Mouse (Mus musculus) stomach, embryonic 14.5 days (tissue): ENCODE results near the gene Serp1. TPM values are rescaled to one million over a fixed set of nuclear protein-coding genes. Genes with fewer than 3 reads are reported as not detected.

Experiments
- ATAC-seq: fragments of 200-750 bp; cut with Nextera tagmentation; 2 replicates; pipeline ENCODE4 v1.8.0; 2017; ENCODE audit warnings: low read depth, moderate TSS enrichment; ENCODE audit not compliant: insufficient number of reproducible peaks, insufficient read depth, low FRiP score
- H3K27ac ChIP-seq: fragments of 300-500 bp; sonication (generic); 2 replicates; pipeline ENCODE4 v1.5.1; 2014; ENCODE audit warnings: mild to moderate bottlenecking, low read length, moderate library complexity, mixed read lengths
- H3K27me3 ChIP-seq: fragments of 300-500 bp; sonication (generic); 2 replicates; pipeline ENCODE4 v1.6.1; 2014; ENCODE audit warnings: low read length, control low read depth, mixed read lengths; ENCODE audit not compliant: control insufficient read depth, insufficient read depth
- H3K36me3 ChIP-seq: fragments of 300-500 bp; sonication (generic); 2 replicates; pipeline ENCODE4 v1.6.1; 2014; ENCODE audit warnings: mild to moderate bottlenecking, control low read depth, low read length, moderate library complexity, mixed read lengths; ENCODE audit not compliant: control insufficient read depth, insufficient read depth
- H3K4me1 ChIP-seq: fragments of 300-500 bp; sonication (generic); 2 replicates; pipeline ENCODE4 v1.6.1; 2014; ENCODE audit warnings: low read length, control low read depth, mixed read lengths; ENCODE audit not compliant: control insufficient read depth, insufficient read depth
- H3K4me2 ChIP-seq: fragments of 300-500 bp; sonication (generic); replicated peaks from 2 replicates; pipeline ENCODE4 v1.6.1; 2014; ENCODE audit warnings: low read depth, low read length, control low read depth
- H3K4me3 ChIP-seq: fragments of 300-500 bp; sonication (generic); 2 replicates; pipeline ENCODE4 v1.5.1; 2014; ENCODE audit warnings: low read depth, low read length, control low read depth
- H3K9ac ChIP-seq: fragments of 300-500 bp; sonication (generic); replicated peaks from 2 replicates; pipeline ENCODE4 v1.6.1; 2014; ENCODE audit warnings: low read depth, mild to moderate bottlenecking, control low read depth, low read length, moderate library complexity, mixed read lengths
- H3K9me3 ChIP-seq: fragments of 300-500 bp; sonication (generic); 2 replicates; pipeline ENCODE4 v1.6.1; 2016; ENCODE audit warnings: low read depth, low read length, control low read depth; ENCODE audit not compliant: control insufficient read depth
- WGBS: fragments of 180-500 bp; shearing (Covaris S2); extraction: QIAGEN DNeasy Blood & Tissue Kit; methylation state at CpG from one replicate; pipeline ENCODE4 v1.1.7; 2014; 5-methylcytosine and 5-hydroxymethylcytosine counted together
- polyA plus RNA-seq: library from polyadenylated mRNA; unstranded; fragments of >200 nt; fragmentation: Nextera tagmentation; extraction: Ambion mirVana; gene quantifications from 2 replicates; pipeline ENCODE4 v1.2.1, GENCODE M21; 2014

Serp1 gene
- polyA plus RNA-seq, 1 experiment from 2014 or later: 119 TPM

DNA sequence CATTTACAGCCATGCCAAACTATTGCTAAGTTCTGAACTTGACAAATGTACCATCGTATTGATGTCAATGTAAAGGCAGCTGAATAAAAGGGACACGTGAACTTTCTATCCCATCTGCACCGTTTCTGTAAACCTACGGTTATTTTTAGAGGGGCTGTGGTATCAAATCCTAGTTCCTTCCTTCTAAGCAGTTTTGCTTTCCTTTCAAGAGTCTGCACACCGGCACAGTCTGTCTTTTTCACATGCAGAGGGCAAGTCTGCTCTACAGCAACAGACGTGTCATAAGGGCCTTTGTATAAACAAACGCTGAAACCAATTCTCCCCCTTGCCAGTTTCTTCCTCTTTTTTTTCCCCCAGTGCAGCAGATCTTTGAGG lies 9.1 kb downstream of the Serp1 start:
- Histone ChIP-seq H3K4me2 (no peak overlapping the region), H3K9me3 (no peaks in the 10 kb centered on the region), H3K27ac (no peak overlapping the region), H3K4me3 (no peak overlapping the region), H3K36me3 (peaks cover 5% of the 10 kb centered on the region; the same call in 1 of the 2 replicates), H3K27me3 (no peaks in the 10 kb centered on the region), H3K9ac (no peak overlapping the region), H3K4me1 (no peaks in the 10 kb centered on the region)
- no peak for ATAC-seq
- WGBS: 40% methylated on average over 7 of the region's 7 CpGs

- H3K27ac ChIP-seq: no peak overlapping the region
- no peaks in the 10 kb centered on the region for H3K4me1 ChIP-seq
- no peak overlapping the region for H3K9ac ChIP-seq
- WGBS: 58% methylated on average over 1 of the region's 1 CpGs
- H3K27me3 ChIP-seq: no peaks in the 10 kb centered on the region
- H3K9me3 ChIP-seq: no peaks in the 10 kb centered on the region
- H3K36me3 ChIP-seq: no peaks in the 10 kb centered on the region
- ATAC-seq: no peak
- no peak overlapping the region for H3K4me3 ChIP-seq
- H3K4me2 ChIP-seq: no peak overlapping the region
Observed at GRCm38 (mm10) chr3:58515947-58516601, 9.6 kb downstream of the Serp1 start.

DNA sequence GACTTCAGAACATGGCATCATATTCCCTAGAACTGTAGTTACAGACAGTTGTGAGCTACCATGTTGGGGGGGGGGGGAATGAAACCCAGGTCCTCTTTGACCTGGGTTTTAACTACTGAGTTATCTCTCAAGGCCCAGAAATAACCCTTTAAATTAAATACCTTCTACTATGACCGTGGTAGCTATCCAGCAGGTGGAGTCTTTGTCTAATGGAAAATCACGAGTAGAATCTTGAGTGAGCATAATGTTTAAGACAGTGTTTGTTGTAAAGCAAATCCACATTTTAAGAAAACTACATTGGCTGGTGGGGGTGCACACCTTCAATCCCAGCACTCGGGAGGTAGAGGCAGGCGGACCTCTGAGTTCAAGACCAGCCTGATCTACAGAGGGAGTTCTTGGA lies 12.2 kb downstream of the Serp1 start:
- Histone ChIP-seq H3K4me2 (no peak overlapping the region), H3K9me3 (no peaks in the 10 kb centered on the region), H3K27ac (no peak overlapping the region), H3K27me3 (no peaks in the 10 kb centered on the region), H3K36me3 (no peaks in the 10 kb centered on the region), H3K4me3 (no peak overlapping the region), H3K9ac (no peak overlapping the region), H3K4me1 (no peaks in the 10 kb centered on the region)
- no peak for ATAC-seq
- WGBS: 81% methylated on average over 4 of the region's 4 CpGs

GRCm38 (mm10) chr3:58512740-58513139 lies 13.0 kb downstream of the Serp1 start:
- WGBS: 57% methylated on average over 3 of the region's 3 CpGs
- no peak overlapping the region for H3K4me3 ChIP-seq
- no peak overlapping the region for H3K9ac ChIP-seq
- ATAC-seq: no peak
- H3K4me1 ChIP-seq: no peaks in the 10 kb centered on the region
- H3K27ac ChIP-seq: no peak overlapping the region
- H3K36me3 ChIP-seq: no peaks in the 10 kb centered on the region
- H3K4me2 ChIP-seq: no peak overlapping the region
- H3K9me3 ChIP-seq: no peaks in the 10 kb centered on the region
- no peaks in the 10 kb centered on the region for H3K27me3 ChIP-seq

GRCm38 (mm10) chr3:58511581-58511980 lies 14.1 kb downstream of the Serp1 start:
- Histone ChIP-seq H3K36me3 (no peaks in the 10 kb centered on the region), H3K27me3 (no peaks in the 10 kb centered on the region), H3K9me3 (no peaks in the 10 kb centered on the region), H3K4me1 (no peaks in the 10 kb centered on the region), H3K27ac (no peak overlapping the region), H3K4me2 (no peak overlapping the region), H3K9ac (no peak overlapping the region), H3K4me3 (no peak overlapping the region)
- no peak for ATAC-seq

- 86% methylated on average over 7 of the region's 7 CpGs for WGBS
- H3K36me3 ChIP-seq: no peaks in the 10 kb centered on the region
- no peak overlapping the region for H3K4me3 ChIP-seq
- H3K27ac ChIP-seq: no peak overlapping the region
- no peak overlapping the region for H3K4me2 ChIP-seq
- no peaks in the 10 kb centered on the region for H3K9me3 ChIP-seq
- no peaks in the 10 kb centered on the region for H3K27me3 ChIP-seq
- ATAC-seq: no peak
- no peaks in the 10 kb centered on the region for H3K4me1 ChIP-seq
- no peak overlapping the region for H3K9ac ChIP-seq
Observed at GRCm38 (mm10) chr3:58508020-58508750, 17.5 kb downstream of the Serp1 start.

GRCm38 (mm10) chr3:58504676-58505075 lies 21.0 kb downstream of the Serp1 start:
- H3K27ac ChIP-seq: no peak overlapping the region
- H3K4me1 ChIP-seq: no peaks in the 10 kb centered on the region
- no peak for ATAC-seq
- H3K9me3 ChIP-seq: no peaks in the 10 kb centered on the region
- H3K36me3 ChIP-seq: no peaks in the 10 kb centered on the region
- no peak overlapping the region for H3K4me2 ChIP-seq
- no peaks in the 10 kb centered on the region for H3K27me3 ChIP-seq
- no peak overlapping the region for H3K4me3 ChIP-seq
- H3K9ac ChIP-seq: no peak overlapping the region

DNA sequence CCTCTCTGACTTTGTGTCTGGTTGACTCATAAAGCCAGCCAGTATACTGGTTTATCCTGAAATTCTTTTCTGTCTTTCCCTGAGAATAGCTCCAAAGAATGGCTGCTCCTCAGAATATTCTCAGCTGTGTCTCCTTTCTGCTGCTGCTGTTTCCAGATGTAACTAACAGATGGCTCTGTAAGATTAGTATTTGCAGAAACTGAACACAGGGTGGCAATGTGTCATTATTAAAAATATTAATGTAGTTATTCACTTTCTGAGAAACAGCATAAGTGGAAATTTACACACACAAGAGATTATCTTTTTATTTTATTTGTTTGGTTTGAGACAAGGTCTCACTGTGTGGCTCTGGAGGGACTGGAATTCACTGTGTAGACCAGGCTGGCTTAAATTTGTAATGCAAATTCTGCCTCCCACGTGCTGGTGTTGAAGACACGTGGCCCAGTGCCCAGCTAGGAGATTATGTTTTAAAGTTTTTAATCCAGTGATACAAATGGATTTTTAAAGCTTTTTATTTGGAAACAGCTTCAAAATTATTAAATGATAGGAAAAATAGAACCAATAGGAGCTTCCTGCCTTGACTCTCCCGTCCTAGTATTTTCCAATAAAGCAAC lies 21.9 kb downstream of the Serp1 start:
- Histone ChIP-seq H3K4me3 (no peak overlapping the region), H3K4me2 (no peak overlapping the region), H3K9ac (no peak overlapping the region), H3K27me3 (no peaks in the 10 kb centered on the region), H3K36me3 (no peaks in the 10 kb centered on the region), H3K27ac (no peak overlapping the region), H3K4me1 (no peaks in the 10 kb centered on the region), H3K9me3 (no peaks in the 10 kb centered on the region)
- no peak for ATAC-seq
- 58% methylated on average over 3 of the region's 3 CpGs for WGBS
